Mouse (Mus musculus) neural tube, embryonic 11.5 days (tissue): ENCODE measurements around the gene Rfxap. TPM values are rescaled to one million over a fixed set of nuclear protein-coding genes. Genes with fewer than 3 reads are reported as not detected.
"Not testable (repeated sequence)": the region's sequence is repeated elsewhere in the genome, so short reads cannot be mapped to it uniquely, and the experiment has no call there.

ENCODE experiments used
- ATAC-seq: fragments of 200-750 bp; cut with Nextera tagmentation; 2 replicates; pipeline ENCODE4 v1.8.0; 2017; ENCODE audit warnings: moderate number of reproducible peaks, mild to moderate bottlenecking, moderate TSS enrichment, moderate library complexity; ENCODE audit not compliant: insufficient read depth, low FRiP score, low TSS enrichment
- DNase-seq: peaks from one replicate; pipeline ENCODE4 v3.0.0-alpha.2; 2015; ENCODE audit warnings: low spot score
- H3K27ac ChIP-seq: fragments of 300-500 bp; sonication (generic); 2 replicates; pipeline ENCODE4 v1.5.1; 2014; ENCODE audit warnings: low read depth, mild to moderate bottlenecking, low read length
- H3K27me3 ChIP-seq: fragments of 300-500 bp; sonication (generic); 2 replicates; pipeline ENCODE4 v1.6.1; 2014; ENCODE audit warnings: mild to moderate bottlenecking, low read length, mixed read lengths; ENCODE audit not compliant: control insufficient read depth, insufficient read depth
- H3K36me3 ChIP-seq: fragments of 300-500 bp; sonication (generic); 2 replicates; pipeline ENCODE4 v1.6.1; 2014; ENCODE audit warnings: mild to moderate bottlenecking, low read length, moderate library complexity, mixed read lengths; ENCODE audit not compliant: control insufficient read depth, insufficient read depth
- H3K4me1 ChIP-seq: fragments of 300-500 bp; sonication (generic); 2 replicates; pipeline ENCODE4 v1.6.1; 2014; ENCODE audit warnings: low read length, mixed read lengths; ENCODE audit not compliant: control insufficient read depth, insufficient read depth
- H3K4me2 ChIP-seq: fragments of 300-500 bp; sonication (generic); 2 replicates; pipeline ENCODE4 v1.6.1; 2014; ENCODE audit warnings: low read depth, mild to moderate bottlenecking, moderate library complexity
- H3K4me3 ChIP-seq: fragments of 300-500 bp; sonication (generic); 2 replicates; pipeline ENCODE4 v1.5.1; 2014; ENCODE audit warnings: low read depth, low read length
- H3K9ac ChIP-seq: fragments of 300-500 bp; sonication (generic); 2 replicates; pipeline ENCODE4 v1.6.1; 2014; ENCODE audit warnings: mild to moderate bottlenecking, low read length
- H3K9me3 ChIP-seq: fragments of 300-500 bp; sonication (generic); 2 replicates; pipeline ENCODE4 v1.6.1; 2016; ENCODE audit warnings: low read length; ENCODE audit not compliant: control insufficient read depth
- WGBS: fragments of 180-500 bp; shearing (Covaris S2); extraction: QIAGEN DNeasy Blood & Tissue Kit; methylation state at CpG from one replicate; pipeline ENCODE4 v1.1.7; 2014; 5-methylcytosine and 5-hydroxymethylcytosine counted together
- polyA plus RNA-seq: library from polyadenylated mRNA; unstranded; fragments of >200 nt; fragmentation: Nextera tagmentation; extraction: Ambion mirVana; gene quantifications from 2 replicates; pipeline ENCODE4 v1.2.1, GENCODE M21; 2014

Rfxap gene
- polyA plus RNA-seq, 1 experiment from 2014 or later: 50.4 TPM

- DNase-seq (no peak), ATAC-seq (no peak)
- Histone ChIP-seq H3K9ac (no peak overlapping the region), H3K36me3 (no peaks in the 10 kb centered on the region), H3K4me2 (no peak overlapping the region), H3K27me3 (no peaks in the 10 kb centered on the region), H3K27ac (no peak overlapping the region), H3K4me1 (no peaks in the 10 kb centered on the region), H3K4me3 (no peak overlapping the region), H3K9me3 (no peaks in the 10 kb centered on the region; the same call in 1 of the 2 replicates)
- WGBS: 72% methylated on average over 7 of the region's 7 CpGs
Measured at GRCm38 (mm10) chr3:54775989-54776631, 31.5 kb downstream of the Rfxap start.

- DNase-seq: no peak
- Histone ChIP-seq H3K9ac (no peak overlapping the region), H3K27me3 (no peaks in the 10 kb centered on the region), H3K27ac (no peak overlapping the region), H3K36me3 (no peaks in the 10 kb centered on the region), H3K4me2 (no peak overlapping the region), H3K9me3 (no peaks in the 10 kb centered on the region; the same call in 1 of the 2 replicates), H3K4me3 (no peak overlapping the region), H3K4me1 (no peaks in the 10 kb centered on the region)
- no peak for ATAC-seq
- 79% methylated on average over 6 of the region's 6 CpGs for WGBS
Measured at GRCm38 (mm10) chr3:54773613-54774012, 34.0 kb downstream of the Rfxap start.

DNA sequence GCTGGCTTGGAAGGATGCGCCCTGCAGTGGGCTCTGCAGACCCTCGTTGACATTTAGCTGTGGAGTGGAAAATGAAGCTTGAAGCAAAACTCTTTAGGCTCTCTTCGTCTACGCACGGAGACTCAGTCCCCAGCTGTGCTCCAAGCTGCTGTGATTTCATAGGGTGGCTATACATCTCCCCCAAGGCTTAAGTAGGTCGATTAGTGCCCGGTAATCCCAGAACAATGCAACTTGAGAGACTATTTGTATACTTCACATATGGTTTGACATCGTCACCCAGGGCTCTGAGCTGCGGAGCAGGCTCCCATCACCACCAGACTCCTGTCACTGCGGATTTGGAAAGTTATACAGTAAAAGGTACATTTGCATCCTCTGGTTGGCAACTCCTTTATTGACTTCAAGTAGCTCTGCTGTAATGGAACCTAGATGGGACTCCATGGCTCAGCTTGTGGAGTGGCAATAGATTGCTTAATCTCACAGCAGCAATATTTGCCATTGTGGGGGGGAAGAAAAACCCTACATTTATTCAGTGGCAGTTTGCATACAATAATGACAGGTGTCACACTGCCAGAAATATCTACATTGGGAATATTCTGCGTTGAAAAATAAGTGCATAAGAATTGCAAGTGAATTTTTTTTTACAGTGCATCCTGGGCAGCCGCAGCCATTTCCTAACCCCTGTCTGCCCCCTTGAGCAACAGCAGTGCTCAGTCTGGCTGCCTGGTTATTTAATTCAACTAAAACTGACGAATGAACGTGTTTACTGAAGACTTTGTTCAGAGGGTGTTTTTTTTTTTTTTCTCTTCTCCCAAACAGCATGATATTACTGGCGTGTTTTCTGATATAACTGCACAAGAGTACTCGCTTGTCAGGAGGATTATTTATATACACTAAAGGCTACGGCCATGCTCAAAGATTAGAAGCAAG, 38.0 kb downstream of the Rfxap start:
- no peak overlapping the region for H3K9ac ChIP-seq
- H3K27me3 ChIP-seq: no peaks in the 10 kb centered on the region
- no peak overlapping the region for H3K27ac ChIP-seq
- no peaks in the 10 kb centered on the region; the same call in 1 of the 2 replicates for H3K9me3 ChIP-seq
- no peak overlapping the region for H3K4me3 ChIP-seq
- no peak for DNase-seq
- no peaks in the 10 kb centered on the region for H3K36me3 ChIP-seq
- H3K4me1 ChIP-seq: no peaks in the 10 kb centered on the region
- H3K4me2 ChIP-seq: no peak overlapping the region
- ATAC-seq: no peak
- 84% methylated on average over 17 of the region's 17 CpGs for whole genome bisulfite sequencing

DNA sequence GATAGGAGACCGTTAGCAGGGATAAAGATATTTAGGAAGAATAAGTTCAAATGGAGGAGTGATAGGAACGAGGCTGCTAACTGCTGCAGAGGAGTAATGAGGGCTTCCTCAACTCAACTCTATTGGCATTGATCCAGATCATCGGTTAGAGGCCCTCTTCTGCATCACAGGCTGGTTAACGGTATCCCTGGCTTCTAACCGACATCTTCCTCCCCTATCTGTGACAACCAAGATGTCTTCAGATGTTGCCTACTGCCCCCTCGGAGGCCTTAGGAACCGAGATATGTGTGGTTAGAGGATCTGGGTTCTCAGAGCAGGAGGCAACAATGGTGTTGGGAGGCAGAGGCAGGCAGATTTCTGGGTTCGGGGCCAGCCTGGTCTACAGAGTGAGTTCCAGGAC, 39.0 kb downstream of the Rfxap start:
- DNase-seq: no peak
- H3K36me3 ChIP-seq: no peaks in the 10 kb centered on the region
- no peak for ATAC-seq
- H3K4me1 ChIP-seq: no peaks in the 10 kb centered on the region
- no peaks in the 10 kb centered on the region for H3K27me3 ChIP-seq
- H3K9me3 ChIP-seq: no peaks in the 10 kb centered on the region; the same call in 1 of the 2 replicates
- WGBS: 95% methylated on average over 8 of the region's 8 CpGs
- no peak overlapping the region for H3K4me2 ChIP-seq
- H3K27ac ChIP-seq: no peak overlapping the region
- H3K4me3 ChIP-seq: no peak overlapping the region
- no peak overlapping the region for H3K9ac ChIP-seq

- no peaks in the 10 kb centered on the region for H3K36me3 ChIP-seq
- no peaks in the 10 kb centered on the region for H3K9me3 ChIP-seq
- H3K4me1 ChIP-seq: no peaks in the 10 kb centered on the region
- no peak overlapping the region for H3K27ac ChIP-seq
- 88% methylated on average over 5 of the region's 5 CpGs for WGBS
- H3K4me3 ChIP-seq: no peak overlapping the region
- H3K4me2 ChIP-seq: no peak overlapping the region
- H3K27me3 ChIP-seq: no peaks in the 10 kb centered on the region
- ATAC-seq (no peak), DNase-seq (no peak)
- H3K9ac ChIP-seq: no peak overlapping the region
Measured at GRCm38 (mm10) chr3:54766811-54767210, 40.8 kb downstream of the Rfxap start.

GRCm38 (mm10) chr3:54766034-54766433, 41.6 kb downstream of the Rfxap start:
- H3K4me1 ChIP-seq: no peaks in the 10 kb centered on the region
- WGBS: 85% methylated on average over 14 of the region's 14 CpGs
- H3K36me3 ChIP-seq: no peaks in the 10 kb centered on the region
- no peak overlapping the region for H3K4me3 ChIP-seq
- no peaks in the 10 kb centered on the region for H3K27me3 ChIP-seq
- no peaks in the 10 kb centered on the region for H3K9me3 ChIP-seq
- no peak for DNase-seq
- no peak overlapping the region for H3K9ac ChIP-seq
- H3K4me2 ChIP-seq: no peak overlapping the region
- ATAC-seq: no peak
- H3K27ac ChIP-seq: no peak overlapping the region

DNA sequence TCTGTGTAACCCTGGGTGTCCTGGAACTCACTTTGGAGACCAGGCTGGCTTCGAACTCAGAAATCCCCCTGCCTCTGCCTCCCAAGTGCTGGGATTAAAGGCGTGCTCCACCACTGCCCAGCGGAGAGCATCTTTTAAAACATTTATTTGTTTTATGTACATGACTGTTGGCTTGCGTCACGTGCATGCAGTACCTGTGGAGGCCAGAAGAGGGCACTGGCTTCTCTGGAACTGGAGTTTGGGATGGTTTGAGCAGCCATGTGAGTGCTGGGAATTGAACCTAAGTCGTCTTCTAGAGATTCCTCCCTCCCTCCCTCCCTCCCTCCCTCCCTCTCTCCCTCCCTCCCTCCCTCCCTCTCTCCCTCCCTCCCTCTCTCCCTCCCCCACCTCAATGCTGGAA, 42.1 kb downstream of the Rfxap start:
- 90% methylated on average over 6 of the region's 6 CpGs for WGBS
- not testable (repeated sequence) for H3K27me3 ChIP-seq, H3K9me3 ChIP-seq, H3K9ac ChIP-seq, H3K27ac ChIP-seq, DNase-seq, H3K36me3 ChIP-seq, H3K4me3 ChIP-seq, ATAC-seq, H3K4me1 ChIP-seq, H3K4me2 ChIP-seq

DNA sequence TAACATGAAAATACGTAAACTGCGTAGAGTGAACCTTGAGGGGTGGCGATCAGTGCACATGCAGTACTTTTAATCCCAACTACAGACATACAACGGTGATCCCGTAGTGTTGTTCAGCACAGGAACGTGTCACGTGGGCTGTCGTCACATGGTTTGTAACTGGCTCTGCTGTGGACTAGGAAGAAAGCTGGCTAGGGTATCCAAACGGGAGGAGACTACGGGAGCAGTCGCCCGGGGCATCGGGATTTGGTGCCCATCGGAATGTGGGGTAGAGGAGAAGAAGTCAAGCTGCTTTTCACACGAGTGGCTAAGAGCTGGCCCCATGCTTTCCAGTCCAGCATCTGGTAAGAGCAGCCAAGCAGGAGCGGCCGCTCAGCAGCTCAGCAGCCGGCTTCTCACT, 43.2 kb downstream of the Rfxap start:
- Histone ChIP-seq H3K36me3 (no peaks in the 10 kb centered on the region), H3K27me3 (no peaks in the 10 kb centered on the region), H3K4me2 (no peak overlapping the region), H3K27ac (no peak overlapping the region), H3K9ac (no peak overlapping the region), H3K4me1 (no peaks in the 10 kb centered on the region), H3K4me3 (no peak overlapping the region), H3K9me3 (no peaks in the 10 kb centered on the region)
- ATAC-seq: no peak
- DNase-seq: no peak
- WGBS: 71% methylated on average over 18 of the region's 18 CpGs
